Mouse (Mus musculus): ENCODE results near the gene Mrpl54.

Gene Mrpl54

DNA sequence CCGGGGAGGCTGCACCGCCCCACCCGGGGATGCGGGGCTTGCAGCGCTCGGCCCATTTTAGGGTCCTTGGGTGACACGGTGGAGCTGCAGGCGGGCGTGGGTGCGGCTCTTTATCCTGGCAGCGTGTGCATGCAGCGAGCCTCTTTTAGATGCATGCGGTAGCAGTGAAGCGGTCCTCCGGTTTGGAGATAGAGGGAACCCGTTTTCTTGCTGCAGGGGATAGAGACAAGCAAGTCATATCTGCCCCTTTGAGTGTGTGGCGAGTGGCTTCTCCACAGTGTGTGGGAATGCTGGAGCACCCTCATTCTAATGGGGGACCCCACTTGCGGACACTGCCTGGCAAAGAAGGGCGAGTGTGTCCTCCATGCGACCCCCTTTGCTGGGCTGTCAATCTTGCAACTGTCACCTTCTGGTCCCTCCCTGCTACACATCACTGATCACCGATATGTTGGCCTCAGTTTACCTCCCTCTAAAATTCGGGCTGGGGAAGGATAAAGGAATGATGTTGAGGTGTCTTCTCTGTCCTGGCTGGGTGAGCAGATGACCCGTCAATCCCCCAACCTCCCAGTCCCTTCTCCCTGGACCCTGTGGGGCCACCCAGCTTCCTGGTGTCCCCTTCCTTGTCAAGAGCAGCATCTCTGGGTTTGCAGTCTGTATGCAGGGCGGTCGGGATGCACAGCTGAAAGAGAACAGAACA, 26.7 kb upstream of the Mrpl54 start:
- DNase-seq = no peak

DNA sequence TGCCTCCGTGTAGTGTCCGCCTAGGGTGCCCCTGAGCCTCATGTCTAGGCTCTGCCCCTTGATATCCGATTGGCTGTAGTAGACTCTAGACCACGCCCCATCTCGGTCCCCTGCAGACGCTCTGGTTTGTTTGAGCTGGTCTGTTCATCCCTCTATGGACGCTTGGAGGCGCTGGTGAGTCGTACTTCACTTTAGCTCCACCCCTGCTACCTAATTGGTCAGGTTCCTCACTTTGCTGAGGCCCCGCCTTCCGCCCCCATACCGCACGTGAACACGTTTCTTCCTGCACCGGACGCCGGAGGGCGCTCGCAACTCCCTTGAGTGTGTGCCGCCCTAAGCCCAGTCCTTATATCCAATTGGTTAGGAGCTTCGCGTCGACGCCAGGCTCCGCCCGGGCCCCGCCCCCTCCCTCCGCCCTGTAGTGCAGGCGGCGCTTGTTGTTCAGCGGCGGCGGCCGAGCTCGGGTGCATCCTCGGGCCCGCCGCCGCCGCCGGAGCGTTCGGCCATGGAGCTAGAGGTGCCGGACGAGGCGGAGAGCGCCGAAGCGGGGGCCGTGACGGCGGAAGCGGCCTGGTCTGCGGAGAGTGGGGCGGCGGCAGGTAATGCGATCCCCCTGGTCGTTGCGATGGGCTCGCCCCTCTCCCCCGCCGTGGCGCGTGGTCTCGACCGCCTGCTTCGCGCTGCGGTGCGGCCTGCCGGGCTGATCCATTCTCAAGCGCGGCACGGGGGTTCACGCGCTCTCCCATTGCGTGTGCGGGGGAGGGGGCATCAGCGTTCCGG, 26.0 kb upstream of the Mrpl54 start, which contains the start of gene Pip5k1c:
Gene Pip5k1c (plus strand): TSS at position 410 of the 780 bp plus-strand sequence.
- DNase-seq = peak; percentile 100

DNA sequence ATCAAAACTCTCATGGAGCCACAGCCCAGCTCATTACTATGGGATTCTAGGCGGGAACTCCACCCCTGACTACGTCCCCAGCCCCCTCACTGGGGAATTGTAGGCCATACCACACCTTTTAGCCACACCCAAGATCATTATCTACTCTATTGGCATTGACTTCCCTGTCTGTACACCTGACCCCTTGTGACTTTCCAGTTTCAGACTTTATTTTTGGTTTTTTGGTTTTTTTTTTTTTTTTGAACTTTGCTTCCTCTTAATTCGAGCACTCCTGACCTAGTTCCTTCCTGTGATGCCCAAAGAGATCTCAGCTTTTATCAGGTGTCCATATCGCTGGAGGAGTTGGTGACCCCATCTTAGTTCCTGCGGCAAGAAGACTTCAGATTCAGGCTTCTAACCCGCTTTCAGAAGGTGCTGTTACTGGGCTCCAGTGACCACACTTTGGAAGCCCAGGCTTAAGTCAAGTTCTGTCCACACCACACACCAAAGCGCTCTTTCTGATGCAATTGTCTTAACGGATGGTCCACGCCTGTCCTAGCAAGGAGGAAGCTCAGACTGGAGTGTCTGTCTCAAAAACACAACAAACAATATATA, 24.9 kb upstream of the Mrpl54 start, which contains the start of gene Tjp3:
Gene Tjp3 (minus strand): TSS at position 71 of the 594 bp plus-strand sequence.
- DNase-seq = no peak

DNA sequence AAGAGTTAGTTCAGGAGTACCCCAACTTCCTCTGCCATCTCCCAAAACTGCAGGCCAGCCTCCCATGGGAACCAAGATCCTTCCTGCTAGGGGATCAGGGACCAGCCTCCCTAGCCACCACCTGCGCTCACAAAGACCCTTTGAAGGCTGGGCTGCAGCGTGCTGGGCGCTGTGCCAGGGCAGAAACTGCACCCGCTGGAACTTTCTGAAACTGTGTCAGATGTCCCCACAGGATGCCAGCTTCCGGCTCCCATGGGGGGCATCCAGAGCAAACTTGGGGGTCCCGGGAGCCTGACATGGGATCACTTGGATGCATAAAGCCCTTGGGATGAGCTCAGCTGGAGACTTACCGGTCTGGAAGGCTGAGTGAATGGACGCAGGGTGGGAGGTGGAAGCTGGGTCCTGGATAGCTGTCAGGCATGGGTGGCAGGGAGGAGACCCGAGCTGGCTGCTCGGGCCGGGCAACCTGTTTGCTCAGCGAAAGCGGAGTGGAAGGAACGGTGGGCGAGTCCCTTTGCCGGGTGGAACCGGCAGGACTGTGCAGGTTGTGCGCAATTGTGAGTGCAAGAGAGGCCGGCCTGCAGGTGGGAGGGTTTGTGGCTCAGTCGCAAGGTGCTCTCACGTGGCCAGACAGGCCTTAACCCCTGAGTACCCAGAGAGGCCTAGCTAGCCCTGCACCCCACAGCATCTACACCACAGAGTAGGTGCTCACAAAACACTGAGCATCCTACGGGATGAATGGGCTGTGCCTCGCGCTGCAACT, 24.1 kb upstream of the Mrpl54 start:
- no peak for DNase-seq

DNA sequence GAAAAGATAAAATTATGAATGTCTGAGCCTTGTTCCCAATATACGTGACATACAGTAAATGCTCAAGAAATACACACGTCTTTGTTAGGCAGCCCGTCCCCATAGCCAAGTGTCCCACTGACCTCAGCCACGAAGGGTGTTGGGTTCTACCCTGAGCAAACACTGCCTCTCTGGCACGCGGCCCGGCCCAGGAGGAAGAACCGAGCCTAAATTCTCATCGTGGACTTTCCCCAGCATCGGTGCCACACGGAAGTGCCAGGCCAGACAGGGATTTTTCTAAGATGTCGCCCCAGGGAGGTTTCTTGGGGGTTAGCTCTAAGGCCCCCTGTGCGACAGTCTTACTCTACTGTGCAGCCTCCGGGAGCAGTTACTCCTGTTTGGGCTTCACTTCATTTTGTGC, 23.1 kb upstream of the Mrpl54 start:
- DNase-seq = no peak

DNA sequence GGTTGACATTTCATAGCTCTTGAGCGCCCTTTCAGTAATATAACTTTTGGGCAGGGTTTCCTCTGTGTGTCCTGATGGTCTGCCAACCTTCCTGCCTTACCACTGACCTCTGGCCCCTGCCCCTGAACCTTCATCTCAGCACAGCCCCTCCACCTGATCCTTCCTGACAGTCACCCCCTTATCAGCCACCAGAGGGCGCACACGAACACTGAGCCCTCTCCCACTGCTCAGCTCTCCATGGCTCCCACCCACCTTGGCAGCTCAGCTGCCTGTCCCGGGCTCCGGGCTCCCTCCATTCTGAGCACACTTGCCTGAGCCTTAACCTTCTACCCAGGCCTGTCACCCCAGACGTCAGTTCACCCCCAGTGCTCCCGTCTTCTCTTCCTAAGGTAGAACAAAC, 22.5 kb upstream of the Mrpl54 start:
- no peak for DNase-seq

DNA sequence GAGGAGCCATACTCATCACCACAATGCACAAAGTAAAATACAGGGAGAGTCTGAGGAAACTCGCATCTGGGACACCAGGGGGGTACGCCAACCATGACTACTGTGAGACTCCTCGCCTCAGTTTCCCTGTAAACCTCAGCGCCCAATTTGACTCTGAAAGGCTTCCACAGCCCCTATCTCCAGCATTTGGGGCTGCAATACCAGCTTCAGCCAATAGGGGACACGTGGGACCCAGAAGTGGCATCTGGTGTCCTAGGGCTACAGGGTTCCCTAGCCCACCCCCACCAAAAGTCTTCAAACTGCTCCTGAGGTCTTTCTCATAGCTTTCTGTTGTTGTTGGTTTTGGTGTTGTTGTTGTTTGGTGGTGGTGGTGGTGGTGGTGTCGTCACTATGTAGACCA, 21.9 kb upstream of the Mrpl54 start:
- no peak for DNase-seq

DNA sequence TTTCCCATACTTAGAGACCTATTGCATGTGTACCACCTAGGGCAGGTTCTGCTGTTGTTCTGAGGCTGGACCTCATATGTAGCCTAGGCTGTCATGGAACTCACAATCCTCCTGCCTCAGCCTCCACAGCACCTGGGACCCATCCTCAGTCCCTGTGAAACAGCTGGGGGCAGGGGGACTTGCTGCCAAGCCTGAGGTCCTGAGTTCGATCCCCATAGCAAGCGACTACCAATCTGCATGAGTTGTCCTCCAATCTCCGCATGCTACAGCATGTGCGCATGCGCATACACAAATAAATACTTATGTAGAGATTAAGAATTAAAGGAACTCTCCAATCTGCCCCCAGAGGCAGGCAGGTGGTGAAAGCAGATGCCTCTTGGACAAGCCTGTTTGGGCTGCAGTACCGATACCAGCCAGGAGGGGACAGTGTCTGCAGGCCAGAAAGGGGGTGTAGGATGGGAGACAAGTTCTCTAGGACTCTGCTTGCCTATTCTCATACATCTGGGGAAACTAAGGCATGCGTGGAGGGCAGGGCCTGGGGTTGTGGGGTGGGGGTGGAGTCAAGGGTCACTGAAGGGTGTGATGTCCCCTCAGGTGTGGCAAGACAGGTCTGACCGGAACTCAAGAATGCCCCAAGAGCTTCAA, 20.9 kb upstream of the Mrpl54 start:
- no peak for DNase-seq

DNA sequence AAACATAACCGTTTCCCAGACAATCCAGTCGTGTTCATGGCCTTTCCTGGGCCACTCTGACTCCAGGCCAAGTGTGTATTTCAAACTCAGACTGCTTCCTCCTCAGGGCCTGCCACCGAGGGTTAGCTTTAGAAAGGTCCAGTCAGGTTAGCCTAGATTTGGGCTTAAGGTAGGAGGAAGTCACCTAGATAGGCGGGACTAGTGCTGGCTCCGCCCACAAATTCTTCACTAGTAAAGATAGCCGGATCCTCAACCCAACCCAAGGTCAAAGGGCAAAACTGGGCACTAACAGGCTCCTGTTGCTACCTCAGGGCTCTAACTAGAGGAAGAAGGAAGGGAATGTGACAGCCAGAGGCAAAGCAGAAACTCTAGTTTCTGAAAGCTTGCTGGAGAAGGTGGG, 19.9 kb upstream of the Mrpl54 start:
- no peak for DNase-seq

- DNase-seq = peak; percentile 79
Measured at GRCm38 (mm10) chr10:81285694-81286450, 19.1 kb upstream of the Mrpl54 start.

DNA sequence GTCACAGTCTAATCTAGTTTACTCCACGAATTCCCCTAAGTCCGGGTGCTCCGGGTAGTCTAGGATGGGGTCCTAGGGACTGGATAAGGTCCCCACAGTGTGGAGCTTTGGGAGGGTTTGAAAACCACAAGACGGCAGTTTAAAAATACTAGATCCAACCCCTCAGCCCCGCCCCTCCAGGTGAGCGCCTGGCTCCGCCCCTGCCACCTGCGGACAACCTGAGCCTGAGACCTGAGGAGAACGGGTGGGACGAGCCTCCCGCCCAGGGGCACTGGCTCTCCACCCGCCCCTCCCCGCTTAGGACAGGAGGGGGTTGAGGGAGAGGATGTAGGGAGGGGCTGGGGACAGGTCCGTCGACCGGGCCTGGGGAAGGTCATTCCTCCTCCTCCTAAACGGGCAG, 18.0 kb upstream of the Mrpl54 start:
- no peak for DNase-seq

- no peak for DNase-seq
Measured at GRCm38 (mm10) chr10:81284189-81284588, 17.5 kb upstream of the Mrpl54 start.

GRCm38 (mm10) chr10:81279496-81279895, 12.8 kb upstream of the Mrpl54 start:
- no peak for DNase-seq

DNA sequence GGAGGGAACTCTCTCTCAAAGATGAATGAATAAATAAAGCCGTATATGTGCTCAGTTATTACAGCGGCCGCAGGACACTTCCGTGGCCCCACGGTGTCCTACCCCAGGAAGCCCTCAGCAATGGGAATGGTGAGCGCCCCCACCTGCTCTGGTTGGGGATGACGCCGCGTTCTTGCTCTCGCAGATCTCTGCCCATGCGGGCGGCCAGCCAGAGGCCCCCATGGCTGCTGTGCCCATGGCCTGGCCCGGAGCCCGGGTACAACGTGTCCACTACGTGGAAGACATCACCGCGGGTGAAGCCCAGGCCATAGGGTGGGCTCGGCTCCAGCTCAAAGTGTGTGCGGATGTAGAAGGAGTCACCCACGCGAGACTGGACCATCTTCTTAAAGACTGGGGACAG, 10.9 kb upstream of the Mrpl54 start:
- DNase-seq = no peak

- DNase-seq = no peak
Measured at GRCm38 (mm10) chr10:81273842-81274241, 7.1 kb upstream of the Mrpl54 start.

DNA sequence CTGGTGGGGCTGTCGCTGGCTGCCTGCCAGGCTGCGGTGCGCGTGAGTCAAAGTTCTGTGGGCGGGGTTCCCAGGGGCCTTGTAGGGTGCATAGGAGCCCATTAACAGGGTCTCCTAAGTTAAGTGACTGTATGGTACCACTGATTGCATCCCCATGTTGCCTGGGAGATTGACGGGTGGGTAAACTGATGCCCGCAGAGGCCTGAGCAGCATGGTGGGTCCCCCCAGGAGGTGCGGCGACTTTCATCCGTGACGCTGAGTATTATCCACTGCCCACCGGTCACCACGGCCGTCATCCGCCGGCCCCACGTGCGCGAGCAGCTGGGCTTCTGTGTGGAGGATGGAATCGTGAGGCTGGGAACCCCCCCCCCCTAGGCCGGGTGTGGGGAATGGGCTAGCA, 5.6 kb upstream of the Mrpl54 start:
- DNase-seq = no peak

DNA sequence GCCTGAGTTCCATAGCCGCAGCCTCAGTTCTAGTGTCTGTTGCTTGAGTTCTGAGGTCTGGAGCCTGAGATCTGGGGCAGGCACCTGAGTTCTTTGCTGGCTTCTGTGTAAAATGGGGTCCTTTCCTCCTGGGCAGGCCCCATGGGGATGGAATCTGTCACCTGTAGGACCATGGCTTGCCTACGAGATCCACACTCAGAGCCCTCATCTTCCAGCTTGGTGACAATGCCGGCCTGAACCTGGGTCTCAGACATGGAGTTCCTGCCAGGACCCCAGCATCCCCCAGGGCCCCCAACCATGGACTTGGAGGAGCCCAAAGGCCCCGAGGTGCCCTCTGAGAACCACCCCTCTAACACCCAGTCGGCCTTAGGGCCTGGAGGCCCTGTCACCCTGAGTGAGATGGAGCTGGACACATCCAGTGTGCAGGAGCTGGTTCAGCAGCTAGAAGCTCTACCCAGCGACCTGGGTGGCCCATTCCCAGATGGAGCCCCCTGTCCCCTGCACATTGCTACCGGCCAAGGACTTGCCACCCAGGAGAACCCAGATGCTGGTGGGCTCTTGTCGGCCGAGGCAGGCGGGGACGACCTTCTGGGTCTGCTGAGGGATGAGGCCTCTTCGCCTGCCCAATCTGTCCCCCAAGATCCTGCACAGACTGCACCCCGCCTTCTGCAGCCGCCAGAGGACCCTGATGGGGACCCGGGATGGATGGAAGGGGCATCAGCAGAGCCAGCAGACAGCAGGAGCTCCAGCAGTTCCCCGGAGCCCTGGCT, 2.1 kb upstream of the Mrpl54 start:
- DNase-seq = no peak

- DNase-seq = peak; percentile 80
Measured at GRCm38 (mm10) chr10:81268056-81268455, 1.3 kb upstream of the Mrpl54 start.

- DNase-seq = peak; percentile 54
Measured at GRCm38 (mm10) chr10:81265540-81265939, 1.2 kb downstream of the Mrpl54 start.

GRCm38 (mm10) chr10:81261025-81261424, 5.7 kb downstream of the Mrpl54 start:
- DNase-seq = no peak

Data from cerebellum, adult 11 months (tissue).